Mouse (Mus musculus) right cerebral cortex, postnatal 36 days (tissue): ENCODE measurements around the gene Edrf1.
A peak's percentile ranks its signal among the peaks of the same experiment; 100 is the strongest.

Experiments
- DNase-seq, 2 experiments: peaks; one replicate each; pipeline ENCODE4 v3.0.0; 2022; ENCODE audit warnings: low spot score in 2 of 2, mixed read lengths in 1 of 2

Edrf1 gene

DNA sequence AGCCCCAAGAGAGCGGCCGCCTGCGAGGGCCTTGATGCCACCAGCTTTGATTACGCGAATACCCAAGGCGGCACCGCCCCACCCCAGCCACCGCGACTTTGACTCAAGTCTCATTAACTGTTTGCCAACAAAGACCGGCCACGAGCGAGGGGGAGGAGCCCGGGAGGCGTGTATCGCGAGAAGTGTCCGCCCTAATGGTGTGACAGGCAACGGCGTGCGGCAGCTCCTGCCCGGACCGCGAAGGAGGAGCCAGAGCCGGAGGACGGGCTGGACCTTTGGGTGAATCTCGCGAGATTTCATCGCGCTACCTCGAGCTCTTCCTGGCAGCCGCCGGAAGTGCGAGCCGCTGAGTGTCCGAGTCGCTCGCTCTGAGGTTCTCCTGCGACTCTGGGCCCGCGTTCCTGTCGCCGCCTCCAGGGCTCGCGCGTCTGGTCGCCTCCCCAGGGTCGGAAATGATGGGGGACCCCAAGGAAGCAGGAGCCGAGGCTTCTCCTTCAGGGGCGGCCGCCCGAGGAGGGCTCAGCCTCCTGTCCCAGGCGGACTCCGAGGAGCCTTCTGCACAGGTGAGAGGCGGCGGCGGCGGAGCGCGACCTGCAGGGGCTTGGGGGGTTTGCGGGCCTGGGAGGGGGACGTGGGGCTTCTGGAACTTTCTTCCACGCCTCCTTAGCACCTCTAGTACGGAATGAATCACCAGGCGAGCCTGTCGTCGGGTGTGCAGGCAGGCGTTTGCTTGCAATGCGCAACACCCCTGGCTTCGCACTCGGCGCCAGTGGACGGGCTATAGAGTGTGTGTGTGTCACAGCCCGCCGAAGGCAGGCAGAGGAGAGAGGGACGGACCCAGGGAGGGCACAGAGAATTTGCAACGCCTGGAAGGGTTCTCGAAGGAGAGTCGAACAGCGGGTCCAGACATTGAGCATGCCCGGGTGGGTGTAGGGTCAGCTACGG is at the start of gene Edrf1:
Gene Edrf1 (plus strand): TSS at position 183 of the 945 bp plus-strand sequence.
- DNase-seq, result peak; percentile 95 to 97

DNA sequence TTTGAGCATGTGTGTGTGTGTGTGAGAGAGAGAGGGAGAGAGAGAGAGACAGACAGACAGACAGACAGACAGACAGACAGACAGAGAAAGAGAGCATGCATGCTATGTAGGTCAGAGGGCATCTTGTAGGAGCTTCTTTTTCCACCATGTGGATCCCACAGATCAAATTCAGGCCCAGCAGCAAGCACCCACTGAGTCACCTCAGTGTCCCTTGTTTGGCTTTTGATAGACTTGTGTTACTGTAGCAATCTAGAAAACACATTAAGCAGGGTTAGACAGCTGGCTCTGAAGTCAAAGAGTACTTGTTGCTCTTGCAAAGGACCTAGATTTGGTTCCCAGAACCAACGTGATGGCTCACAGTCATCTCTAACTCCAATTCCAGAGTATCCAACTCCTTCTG is 45.6 kb upstream of the Edrf1 start:
- DNase-seq, result no peak

DNA sequence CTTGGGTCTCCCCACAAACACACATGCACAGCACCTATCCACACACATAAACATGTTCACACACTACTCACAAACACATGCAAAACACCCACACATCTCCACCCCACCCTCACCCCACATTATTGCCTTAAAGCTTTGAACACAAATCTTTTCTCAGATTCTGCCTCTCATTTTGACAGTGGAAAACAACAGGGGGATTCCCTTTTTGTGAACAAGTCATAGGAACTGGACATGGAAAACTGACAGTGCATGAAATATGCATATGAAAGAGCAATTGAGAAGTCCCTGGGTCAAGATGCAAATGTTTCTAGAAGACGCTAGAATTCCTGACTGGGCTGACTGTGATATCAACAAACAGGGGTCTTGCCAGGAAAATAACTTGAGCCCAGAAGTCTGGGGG is 36.8 kb upstream of the Edrf1 start:
- no peak for DNase-seq

DNA sequence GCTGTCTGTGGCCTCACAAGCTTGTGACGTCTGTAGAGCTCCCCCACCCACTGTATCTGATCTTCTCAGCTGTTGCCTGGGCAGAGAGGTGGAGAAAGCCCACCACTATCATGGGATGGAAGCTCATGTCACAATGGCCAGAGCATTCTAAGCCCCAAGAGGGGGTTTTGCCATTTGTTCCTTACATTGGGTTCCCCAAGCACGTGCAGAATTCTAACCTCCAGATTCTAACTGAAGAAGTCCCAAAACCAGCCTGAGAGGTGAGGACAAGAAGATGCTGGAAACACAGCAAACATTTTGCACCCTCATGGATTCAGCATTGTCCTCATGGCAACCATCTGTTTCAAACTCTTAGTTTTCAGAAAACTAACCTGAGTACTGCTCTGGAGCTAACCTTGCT is 35.3 kb upstream of the Edrf1 start, which contains the start of gene Tex36:
Gene Tex36 (minus strand): TSS at position 101 of the 400 bp plus-strand sequence.
- DNase-seq, result no peak

DNA sequence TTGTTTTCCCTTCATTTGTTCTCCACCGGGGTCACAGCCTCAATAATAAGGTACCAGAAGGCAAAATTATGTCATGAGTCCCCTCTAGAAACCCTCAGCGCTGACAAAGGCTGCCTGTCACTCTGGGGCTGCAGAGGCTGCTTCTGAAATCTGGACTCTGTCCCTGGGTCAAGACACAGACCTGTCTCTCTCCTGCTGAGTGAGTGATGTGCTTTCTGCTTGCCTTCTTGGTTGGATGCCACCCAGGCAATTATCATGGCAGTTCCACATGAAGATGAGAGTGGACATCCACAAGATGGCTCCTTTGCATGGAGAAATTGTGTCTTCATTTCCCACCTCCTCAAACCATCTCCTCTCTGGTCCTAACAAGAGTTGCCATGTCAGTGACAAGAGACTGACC is 34.2 kb upstream of the Edrf1 start:
- no peak for DNase-seq

DNA sequence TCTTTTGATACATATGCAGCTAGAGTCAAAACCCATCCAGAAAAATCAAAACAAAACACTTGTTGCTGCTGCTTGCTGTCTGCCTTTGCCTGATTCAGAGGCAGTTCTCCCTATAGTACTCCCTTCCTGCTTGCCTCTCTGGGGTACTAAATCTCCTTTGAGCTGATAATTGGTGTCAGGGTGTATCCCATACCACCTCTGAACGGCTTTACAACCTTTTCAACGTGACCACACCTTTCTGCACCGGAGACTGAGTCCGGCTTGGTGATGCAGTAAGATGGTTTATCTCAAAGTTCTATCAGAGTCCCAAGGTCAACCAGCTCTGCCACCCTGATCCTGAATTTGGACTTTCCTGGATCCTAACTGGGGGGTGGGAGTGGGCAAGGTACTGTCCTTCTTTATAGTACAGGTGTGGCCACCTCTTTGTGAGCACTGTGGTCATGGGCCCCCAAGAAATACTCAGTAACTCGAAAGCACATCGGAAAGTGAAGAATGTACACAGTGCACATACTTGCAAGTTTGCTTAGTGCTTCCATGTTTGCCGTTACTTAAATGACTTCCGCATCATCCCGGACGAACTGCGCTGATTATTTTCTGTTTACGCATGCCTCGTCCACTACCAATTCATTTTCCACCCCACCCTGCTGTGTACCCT is 32.8 kb upstream of the Edrf1 start:
- DNase-seq, result no peak

DNA sequence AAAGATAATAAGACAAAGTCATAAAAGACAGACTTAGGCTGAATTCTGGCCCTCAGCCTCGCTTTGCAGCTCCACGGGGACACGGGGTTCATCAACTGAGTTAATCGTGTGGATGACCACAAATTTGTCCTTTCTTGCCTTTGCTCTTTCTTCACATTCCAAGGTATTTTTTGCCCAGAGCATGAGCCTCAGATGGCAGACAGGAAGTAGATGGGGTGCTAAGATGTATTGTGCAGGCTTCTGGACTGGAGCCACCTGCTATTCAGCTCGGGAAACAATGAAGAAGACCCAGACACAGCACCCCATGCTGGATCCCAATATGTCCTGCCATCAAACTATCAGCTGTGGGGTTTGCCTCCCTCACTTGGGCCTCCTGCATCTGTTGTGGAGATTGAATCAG is 30.0 kb upstream of the Edrf1 start:
- DNase-seq, result no peak

DNA sequence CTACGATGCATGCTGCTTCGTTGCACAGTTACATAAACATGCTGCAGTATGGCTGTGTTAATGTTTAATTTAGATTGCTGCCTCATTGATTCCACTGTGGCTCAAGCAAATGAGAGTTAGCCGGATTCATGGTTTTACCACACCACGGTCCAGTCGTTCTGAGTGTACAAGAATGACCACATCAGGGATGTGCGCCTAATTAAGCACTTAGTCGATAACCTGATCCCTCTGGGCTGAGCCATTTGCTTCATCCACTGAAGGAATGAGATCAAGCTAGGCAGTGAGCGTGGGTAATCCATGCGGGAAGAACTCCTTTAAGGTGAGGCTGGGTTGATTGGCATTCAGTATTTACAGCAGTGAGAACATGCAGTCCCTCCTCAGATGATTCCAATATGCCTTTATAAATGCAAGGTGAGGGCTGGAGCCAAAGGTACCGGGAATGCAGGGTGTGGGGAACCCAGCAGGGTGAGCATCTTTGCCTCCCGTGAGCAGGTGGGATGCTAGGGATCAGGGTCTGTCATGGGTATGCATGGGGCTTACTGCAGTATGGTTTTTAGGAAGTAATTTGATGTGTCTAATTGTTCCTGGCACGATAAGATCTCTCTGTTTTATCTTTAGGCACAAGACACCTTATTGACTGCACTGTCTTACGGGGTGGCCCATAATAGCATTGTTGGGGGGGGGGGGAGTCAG is 29.3 kb upstream of the Edrf1 start:
- no peak for DNase-seq

DNA sequence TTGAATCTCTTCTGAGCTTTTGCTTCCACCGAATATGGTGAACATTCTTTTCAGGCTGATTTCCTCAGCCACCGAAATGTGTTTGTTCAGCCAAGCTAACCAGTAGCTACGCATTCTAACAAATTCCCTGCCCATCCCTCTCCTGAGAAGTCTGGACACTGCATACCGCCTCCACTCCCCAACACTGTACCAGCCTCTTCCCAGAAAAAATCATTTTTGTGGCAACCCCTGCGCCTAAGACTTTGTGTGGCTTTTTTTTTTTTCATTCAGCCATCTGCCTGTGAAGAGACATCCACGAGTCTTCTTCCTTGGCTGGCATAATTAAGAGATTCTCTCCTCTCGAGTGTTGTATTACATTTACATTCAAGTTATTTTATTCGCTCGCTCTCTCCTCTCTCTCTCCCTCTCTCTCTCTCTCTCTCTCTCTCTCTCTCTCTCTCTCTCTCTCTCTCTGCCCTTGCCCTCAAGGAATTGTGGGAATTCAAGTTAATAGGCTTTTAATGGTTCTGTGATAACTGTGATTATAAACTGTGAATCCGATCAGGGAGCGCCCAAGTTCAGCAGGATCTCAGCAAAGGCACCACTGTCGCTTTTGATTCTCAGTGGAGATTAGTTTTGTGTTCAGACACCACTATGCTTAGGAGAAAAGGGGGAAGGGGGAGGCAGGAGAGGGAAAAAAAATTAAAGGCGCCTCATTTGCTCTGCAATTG is 28.6 kb upstream of the Edrf1 start:
- DNase-seq, result peak in 1 of 2 experiments; percentile 45

DNA sequence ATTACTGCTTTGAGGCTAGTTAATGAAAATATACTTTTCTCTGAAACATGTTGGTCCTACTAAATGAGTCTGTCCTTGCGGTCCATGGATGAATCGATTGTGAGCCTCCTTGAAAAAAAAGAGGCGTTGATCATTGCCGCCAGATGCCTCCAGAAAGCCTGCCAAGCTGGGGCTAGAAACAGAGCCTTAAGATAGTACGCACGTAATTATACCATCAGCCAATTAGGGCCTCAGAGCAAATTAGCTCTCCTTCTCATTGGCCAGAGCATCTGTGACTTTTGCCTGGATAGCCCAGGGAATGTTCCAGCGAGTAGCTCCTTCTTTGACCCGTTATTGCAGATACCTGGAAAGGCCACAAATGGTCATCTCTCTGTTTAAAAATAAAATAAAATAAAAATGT is 27.8 kb upstream of the Edrf1 start:
- peak; percentile 17 to 19 for DNase-seq

DNA sequence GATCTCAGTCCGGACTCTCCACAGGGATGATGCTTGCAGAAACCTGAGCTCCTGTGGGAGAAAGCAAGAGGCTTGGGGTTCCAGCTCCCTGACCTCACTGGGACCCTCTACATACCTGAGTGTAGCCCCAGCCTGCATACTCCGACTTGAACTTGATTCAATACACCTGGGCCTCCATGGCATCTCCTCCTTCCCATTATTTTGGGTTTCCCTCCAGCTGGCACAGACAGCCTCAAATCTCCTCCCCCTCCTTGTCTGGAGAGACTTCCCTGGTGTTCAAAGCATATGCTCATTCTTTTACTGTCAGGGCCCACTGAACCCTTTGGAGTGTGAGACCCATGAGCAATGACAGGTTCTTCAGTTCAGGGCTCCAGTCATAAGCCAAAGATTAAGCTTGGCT is 24.4 kb upstream of the Edrf1 start:
- no peak for DNase-seq

DNA sequence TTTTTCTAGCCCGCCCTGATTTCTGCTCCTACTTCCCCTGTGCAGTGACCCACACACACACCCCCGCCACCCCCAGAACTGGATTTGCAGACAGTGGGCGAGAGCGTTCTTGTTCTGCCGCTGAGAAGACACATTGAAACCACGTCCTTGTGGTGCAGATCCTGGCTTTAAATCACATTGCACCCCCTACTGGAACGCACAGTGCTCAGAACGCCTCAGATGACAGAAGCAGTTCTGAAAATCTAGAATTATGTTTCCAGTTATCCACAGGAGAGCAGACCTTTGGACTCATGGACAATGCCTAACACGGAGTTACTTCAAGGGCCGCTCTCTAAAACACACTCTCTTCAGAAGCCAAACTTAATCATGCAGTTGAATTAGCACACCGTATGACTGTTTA is 16.6 kb upstream of the Edrf1 start:
- peak in 1 of 2 experiments; percentile 25 for DNase-seq

DNA sequence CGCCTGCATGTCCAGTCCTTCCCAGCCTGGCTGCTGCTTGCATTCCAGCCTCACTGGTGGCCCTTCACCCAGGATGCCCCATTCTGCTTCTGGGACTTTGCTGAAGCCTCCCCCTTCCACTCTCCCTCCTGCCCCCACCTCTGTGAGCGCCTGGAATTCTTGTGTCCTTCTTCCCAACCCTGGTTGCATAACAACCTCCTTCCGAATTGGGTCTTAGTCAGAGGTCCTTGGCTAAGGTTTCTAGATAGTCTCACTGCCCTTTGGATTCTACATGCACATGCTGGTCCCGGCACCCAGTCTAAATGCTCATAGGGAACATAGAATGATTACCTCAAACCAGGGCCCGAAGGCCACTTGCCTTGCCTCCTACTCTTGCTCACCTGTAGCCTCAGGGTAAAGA is 14.1 kb upstream of the Edrf1 start:
- DNase-seq, result no peak

DNA sequence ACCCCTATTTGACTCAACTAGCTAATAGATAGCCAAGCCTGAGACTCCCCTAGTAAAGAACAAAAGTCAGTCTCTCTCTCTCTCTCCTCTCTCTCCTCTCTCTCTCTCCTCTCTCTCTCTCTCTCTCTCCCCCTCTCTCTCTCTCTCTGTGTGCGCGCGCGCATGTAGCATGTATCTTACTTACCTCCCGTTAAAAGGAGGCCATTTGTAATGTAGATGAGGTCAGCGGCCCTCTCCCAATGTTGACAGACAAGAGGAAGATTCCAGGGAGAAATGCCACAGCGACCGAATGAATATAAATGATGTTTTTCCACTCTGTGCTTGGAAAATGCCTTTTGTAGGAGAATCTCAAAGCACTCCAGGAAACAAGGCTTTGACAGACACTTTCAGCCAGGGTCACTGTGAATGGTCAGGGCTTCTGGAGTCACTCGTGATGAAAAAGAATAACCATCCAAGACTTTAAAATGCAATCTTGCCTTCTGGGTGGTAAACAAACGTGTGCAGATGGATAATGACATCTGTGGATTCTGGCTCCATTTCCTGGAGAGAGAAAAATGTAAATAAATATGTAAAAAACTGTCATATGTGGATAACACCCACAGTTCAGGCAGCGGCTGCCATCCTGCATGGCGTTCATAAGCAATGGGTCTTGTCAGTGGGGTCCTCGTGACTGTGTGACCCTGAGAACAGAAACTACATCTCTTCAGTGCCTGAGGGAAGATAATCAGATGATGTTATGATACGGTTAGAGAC is 10.0 kb upstream of the Edrf1 start:
- DNase-seq, result no peak

DNA sequence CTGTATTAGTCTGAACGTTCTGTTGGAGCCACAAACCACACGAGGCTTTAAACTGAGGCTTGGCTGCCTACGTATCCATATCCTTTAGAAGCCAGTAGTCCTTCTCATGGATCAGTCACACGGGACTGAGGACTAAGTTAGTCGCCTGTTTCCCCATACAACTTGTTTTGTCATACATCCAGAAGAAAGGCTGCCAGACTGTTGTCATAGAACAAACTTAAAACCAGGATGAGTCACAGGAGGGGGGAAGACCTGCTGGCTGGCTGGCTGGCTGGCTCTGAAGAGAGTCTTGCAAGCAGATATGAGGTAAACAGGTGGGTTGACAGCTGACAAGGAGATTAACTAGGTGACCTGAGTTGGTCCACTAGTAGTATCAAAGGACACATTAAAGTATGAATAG is 6.5 kb upstream of the Edrf1 start:
- no peak for DNase-seq

DNA sequence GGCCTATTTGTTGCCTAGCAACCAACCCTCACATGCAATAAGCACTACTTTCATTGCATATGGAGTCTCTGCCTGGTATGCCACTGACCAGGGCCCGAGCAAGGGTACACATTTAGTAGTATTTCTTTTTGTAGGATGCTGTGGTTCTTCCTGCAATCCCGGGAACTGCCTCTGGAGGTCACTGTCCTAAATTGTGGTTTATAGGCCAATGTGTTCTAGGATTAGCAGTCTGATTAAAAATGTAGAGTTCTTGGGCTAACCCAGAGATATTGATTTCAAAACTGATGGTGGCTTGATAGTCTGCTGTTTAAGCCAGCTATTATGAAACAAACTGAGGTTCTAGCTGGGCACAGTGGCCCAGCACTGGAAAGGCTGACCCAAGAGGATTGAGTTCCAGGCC is 4.9 kb upstream of the Edrf1 start:
- peak in 1 of 2 experiments; percentile 38 for DNase-seq

DNA sequence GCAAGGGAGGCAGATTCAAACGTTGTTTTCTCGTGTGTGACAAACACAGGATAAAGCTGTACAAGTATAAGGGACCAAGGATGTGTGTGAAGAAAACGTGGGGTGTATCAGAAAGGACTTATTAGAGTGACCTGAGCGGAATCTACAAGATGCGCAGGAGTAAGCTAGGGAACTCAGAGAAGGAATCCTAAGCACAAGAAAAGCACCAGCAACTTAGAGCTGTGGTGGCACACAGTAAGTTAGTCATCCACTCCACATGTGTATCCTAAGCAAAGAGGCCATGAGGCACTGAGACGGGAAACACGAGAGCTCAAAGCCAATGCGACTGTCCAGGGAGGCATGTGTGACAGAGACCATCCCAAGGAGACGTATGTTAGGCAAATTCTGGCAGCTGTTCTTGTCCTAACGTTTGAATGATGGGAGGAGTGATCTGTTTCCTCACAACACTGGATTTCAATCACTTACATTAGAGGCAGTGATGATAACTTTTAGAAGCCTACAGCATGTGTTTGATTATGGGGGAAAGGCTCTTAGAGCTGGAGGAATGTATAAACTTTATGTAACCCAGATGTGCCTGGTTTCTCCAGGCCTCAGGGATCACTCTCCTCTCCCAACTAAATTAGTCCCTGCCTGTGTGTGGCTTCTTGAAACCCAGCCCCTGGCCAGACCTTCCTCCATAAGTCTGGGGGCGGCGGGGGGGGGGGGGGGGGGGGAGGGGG is 2.3 kb upstream of the Edrf1 start:
- DNase-seq, result no peak

DNA sequence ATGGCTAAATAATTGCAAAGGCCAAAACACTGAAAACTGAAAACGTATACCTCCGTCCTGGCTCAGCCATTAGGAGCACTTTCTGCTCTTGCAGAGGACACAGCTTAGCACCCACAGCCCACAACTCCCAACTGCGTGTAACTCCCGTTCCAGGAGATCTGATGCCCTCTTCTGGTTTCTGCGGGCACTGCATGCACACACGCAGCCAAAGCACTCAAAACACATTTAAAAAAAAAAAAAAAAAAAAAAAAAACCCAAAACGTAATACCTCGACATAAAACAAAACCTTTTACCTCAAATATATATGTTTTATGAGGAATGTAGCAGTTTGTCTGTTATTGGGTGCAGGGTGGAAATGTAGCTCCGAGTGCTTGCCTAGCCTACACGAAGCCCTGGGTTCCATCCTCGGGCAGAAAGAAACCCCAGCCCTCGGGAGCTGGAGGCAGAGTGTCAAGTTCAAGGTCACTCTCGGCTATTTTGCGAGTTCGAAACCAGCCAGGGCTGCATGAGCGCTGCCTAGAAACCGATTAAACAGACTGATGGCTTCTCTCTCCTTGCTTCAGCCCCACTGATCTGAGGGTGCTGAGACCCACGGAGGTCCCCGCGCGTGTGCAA is 498 bp upstream of the Edrf1 start:
- peak; percentile 75 to 79 for DNase-seq

DNA sequence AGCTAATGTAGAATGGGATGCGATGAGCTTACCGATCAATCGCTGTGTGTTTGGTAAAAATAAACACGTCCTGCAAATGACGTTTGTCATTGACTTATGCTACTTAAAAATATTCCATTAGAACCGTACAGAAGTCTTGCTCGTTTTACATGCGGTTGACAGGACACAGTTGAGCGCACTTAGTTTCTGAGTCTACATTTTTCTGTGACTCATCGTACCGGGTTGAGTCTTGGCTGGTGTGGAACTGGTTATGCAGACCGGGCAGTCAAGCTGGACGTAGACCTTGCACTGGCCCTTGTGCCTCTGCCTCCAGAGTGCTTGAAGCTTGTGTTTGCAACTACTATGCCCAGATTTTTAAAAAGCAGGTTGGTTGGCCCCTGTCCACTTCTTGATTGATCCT is 963 bp downstream of the Edrf1 start:
- DNase-seq, result peak in 1 of 2 experiments; percentile 18

DNA sequence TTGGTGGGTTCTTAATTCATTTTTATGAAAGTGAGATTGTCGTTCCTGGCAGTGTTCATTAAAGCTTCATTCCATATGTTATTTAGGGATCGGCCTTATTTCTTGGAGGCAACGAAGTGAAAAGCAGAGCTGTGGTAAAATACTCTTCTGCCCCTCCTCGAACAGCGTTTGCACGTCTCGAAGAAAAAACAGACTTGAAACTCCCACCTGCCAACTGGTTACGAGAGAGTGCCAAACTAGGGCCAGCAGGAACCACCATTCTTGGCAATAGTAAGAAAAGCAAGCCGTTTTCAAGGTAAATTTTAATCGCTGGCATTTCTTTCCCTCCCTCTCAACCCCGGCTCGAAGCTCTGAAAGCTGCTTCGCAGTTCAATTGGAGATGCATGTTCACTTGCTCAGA is 1.5 kb downstream of the Edrf1 start:
- peak; percentile 58 to 62 for DNase-seq
